In genomic region chr3:32343371-32343770, GRCm38 (mm10) we compare ENCODE assay signal across 22 mouse cellular contexts. TPM values are rescaled to one million over a fixed set of nuclear protein-coding genes. Genes with fewer than 3 reads are reported as not detected.
A peak's percentile ranks its signal among the peaks of the same experiment; 100 is the strongest.
DNase-seq lines count a peak whose midpoint lies in the region; ATAC-seq lines count a peak whose summit lies in the region.
"Had no signal": no experiment of that assay in that cellular context is flagged by ENCODE, and none has a peak within 500 bp of the region (broad histone marks: within the 10 kb centered on the region; RNA-seq: fewer than 3 reads in every experiment).

No protein-coding gene starts in this region.

- peak; percentile 49 to 61 for DNase-seq in cerebellum, postnatal 10 days
- DNase-seq in cerebellum, postnatal 4 days (ENCODE audit: low spot score in 2 of 2), result no peak
- no peak for DNase-seq in midbrain, embryonic 10.5 days (ENCODE audit: low spot score)
- peak; percentile 49 to 59 for DNase-seq in cerebellum, postnatal 25 days
- no peak for DNase-seq in urinary bladder, postnatal 10 days (ENCODE audit: low spot score)
- DNase-seq: adrenal gland, postnatal 36 days; heart, postnatal 14 days; kidney, adult 2 months; kidney, postnatal 10 days had no signal

- no peak overlapping the region for H3K4me2 ChIP-seq in hindbrain, embryonic 16.5 days (ENCODE audit: low read length)
- no peak overlapping the region for H3K4me2 ChIP-seq in hindbrain, embryonic 12.5 days (replicated peaks)
- H3K4me2 ChIP-seq in midbrain, embryonic 15.5 days, result no peak overlapping the region
- H3K4me2 ChIP-seq: embryonic facial prominence, embryonic 12.5 days; heart, embryonic 12.5 days; limb, embryonic 15.5 days; liver, embryonic 15.5 days; midbrain, embryonic 11.5 days had no signal

- H3K4me1 ChIP-seq in hindbrain, embryonic 16.5 days (ENCODE audit: control insufficient read depth, insufficient read depth, low read depth, low read length), result no peaks in the 10 kb centered on the region
- no peaks in the 10 kb centered on the region for H3K4me1 ChIP-seq in hindbrain, embryonic 12.5 days
- peaks cover 4% of the 10 kb centered on the region; the same call in 1 of the 2 replicates for H3K4me1 ChIP-seq in midbrain, embryonic 15.5 days
- H3K4me1 ChIP-seq in midbrain, embryonic 10.5 days, result no peaks in the 10 kb centered on the region
- H3K4me1 ChIP-seq: embryonic facial prominence, embryonic 12.5 days; heart, embryonic 12.5 days; limb, embryonic 15.5 days; liver, embryonic 15.5 days had no signal

- 77% methylated on average over 12 of the region's 12 CpGs for WGBS in hindbrain, embryonic 16.5 days
- 88% methylated on average over 12 of the region's 12 CpGs for WGBS in hindbrain, embryonic 12.5 days
- 83% methylated on average over 12 of the region's 12 CpGs for WGBS in midbrain, embryonic 15.5 days
- 91% methylated on average over 12 of the region's 12 CpGs for WGBS in midbrain, embryonic 10.5 days

- H3K9ac ChIP-seq in hindbrain, embryonic 16.5 days (ENCODE audit: low read depth, low read length), result no peak overlapping the region
- H3K9ac ChIP-seq in hindbrain, embryonic 12.5 days, result no peak overlapping the region
- H3K9ac ChIP-seq in midbrain, embryonic 15.5 days, result no peak overlapping the region
- H3K9ac ChIP-seq: embryonic facial prominence, embryonic 12.5 days; heart, embryonic 12.5 days; limb, embryonic 15.5 days; liver, embryonic 15.5 days had no signal

- no peak overlapping the region for H3K4me3 ChIP-seq in hindbrain, embryonic 16.5 days (ENCODE audit: low read length)
- H3K4me3 ChIP-seq in hindbrain, embryonic 12.5 days, result no peak overlapping the region
- no peak overlapping the region for H3K4me3 ChIP-seq in midbrain, embryonic 15.5 days
- no peak overlapping the region for H3K4me3 ChIP-seq in midbrain, embryonic 10.5 days
- H3K4me3 ChIP-seq: embryonic facial prominence, embryonic 12.5 days; erythroblast, embryonic 14.5 days; heart, embryonic 12.5 days; limb, embryonic 15.5 days; liver, embryonic 15.5 days had no signal

- H3K9me3 ChIP-seq in hindbrain, embryonic 16.5 days (ENCODE audit: control insufficient read depth, low read length), result no peaks in the 10 kb centered on the region
- H3K9me3 ChIP-seq in hindbrain, embryonic 12.5 days (replicated peaks), result no peaks in the 10 kb centered on the region
- H3K9me3 ChIP-seq in midbrain, embryonic 15.5 days, result no peaks in the 10 kb centered on the region
- no peaks in the 10 kb centered on the region for H3K9me3 ChIP-seq in midbrain, embryonic 10.5 days (replicated peaks)
- H3K9me3 ChIP-seq: embryonic facial prominence, embryonic 12.5 days; heart, embryonic 12.5 days; limb, embryonic 15.5 days; liver, embryonic 15.5 days had no signal

- H3K36me3 ChIP-seq in hindbrain, embryonic 16.5 days (ENCODE audit: control insufficient read depth, insufficient read depth, low read length), result peaks cover 10% of the 10 kb centered on the region; the same call in 1 of the 2 replicates
- peaks cover 41% of the 10 kb centered on the region for H3K36me3 ChIP-seq in hindbrain, embryonic 12.5 days
- H3K36me3 ChIP-seq in midbrain, embryonic 15.5 days (replicated peaks), result peaks cover 23% of the 10 kb centered on the region; the same call in 1 of the 2 replicates
- H3K36me3 ChIP-seq in midbrain, embryonic 10.5 days, result peaks cover 50% of the 10 kb centered on the region
- H3K36me3 ChIP-seq: liver, embryonic 15.5 days had no signal

- no peak overlapping the region for H3K27ac ChIP-seq in hindbrain, embryonic 16.5 days (ENCODE audit: low read depth, low read length)
- H3K27ac ChIP-seq in hindbrain, embryonic 12.5 days, result no peak overlapping the region
- 0 out of 2 replicates have a peak overlapping the region, but pooled peaks have one; percentile 4 for H3K27ac ChIP-seq in midbrain, embryonic 15.5 days
- no peak overlapping the region for H3K27ac ChIP-seq in midbrain, embryonic 10.5 days (replicated peaks)
- H3K27ac ChIP-seq: embryonic facial prominence, embryonic 12.5 days; limb, embryonic 15.5 days; liver, embryonic 15.5 days; macrophage had no signal

- peak; percentile 76 for ATAC-seq in hindbrain, embryonic 16.5 days
- no peak for ATAC-seq in hindbrain, embryonic 12.5 days (ENCODE audit: low FRiP score)
- ATAC-seq in midbrain, embryonic 15.5 days (replicated peaks), result peak; percentile 30; the same call in 1 of the 2 replicates
- ATAC-seq: forebrain, embryonic 14.5 days; inflammation-experienced regulatory T-cells, adult 6 months had no signal

- no peaks in the 10 kb centered on the region for H3K27me3 ChIP-seq in hindbrain, embryonic 16.5 days (replicated peaks; ENCODE audit: control insufficient read depth, insufficient read depth, low read length)
- no peaks in the 10 kb centered on the region for H3K27me3 ChIP-seq in hindbrain, embryonic 12.5 days
- no peaks in the 10 kb centered on the region for H3K27me3 ChIP-seq in midbrain, embryonic 15.5 days (replicated peaks)
- no peaks in the 10 kb centered on the region for H3K27me3 ChIP-seq in midbrain, embryonic 10.5 days (ENCODE audit: low read depth, poor library complexity, severe bottlenecking)
- H3K27me3 ChIP-seq: CH12.LX; embryonic facial prominence, embryonic 12.5 days; heart, embryonic 12.5 days; limb, embryonic 15.5 days; liver, embryonic 15.5 days had no signal

RNA-seq across cellular contexts. Expression of gene Zmat3, which starts 22.4 kb away (rescaled TPM):
- 7.5 and 7.6 TPM in 2 replicates for polyA plus RNA-seq in hindbrain, embryonic 16.5 days (2015; fragmentation: Nextera tagmentation; extraction: Ambion mirVana)
- polyA plus RNA-seq in hindbrain, embryonic 12.5 days (2016; fragmentation: Nextera tagmentation; extraction: Ambion mirVana), result 9.4 and 10.1 TPM in 2 replicates
- 7.0 and 8.0 TPM in 2 replicates for polyA plus RNA-seq in midbrain, embryonic 15.5 days (2015; fragmentation: Nextera tagmentation; extraction: Ambion mirVana)
- 7.5 and 8.2 TPM in 2 replicates for polyA plus RNA-seq in midbrain, embryonic 10.5 days (2016; fragmentation: Nextera tagmentation; extraction: Ambion mirVana)

RNA-seq across cellular contexts. Expression of gene Pik3ca, which starts 54.1 kb away (rescaled TPM):
- polyA plus RNA-seq in hindbrain, embryonic 16.5 days (2015; fragmentation: Nextera tagmentation; extraction: Ambion mirVana), result 11.1 and 11.9 TPM in 2 replicates
- 12.7 and 14.2 TPM in 2 replicates for polyA plus RNA-seq in hindbrain, embryonic 12.5 days (2016; fragmentation: Nextera tagmentation; extraction: Ambion mirVana)
- polyA plus RNA-seq in midbrain, embryonic 15.5 days (2015; fragmentation: Nextera tagmentation; extraction: Ambion mirVana), result 12.8 and 13.6 TPM in 2 replicates
- polyA plus RNA-seq in midbrain, embryonic 10.5 days (2016; fragmentation: Nextera tagmentation; extraction: Ambion mirVana), result 6.1 and 6.6 TPM in 2 replicates

Comparison
In these comparisons a context has a peak if more than half of its experiments do, and no peak if none do; other contexts are left out.
1. DNase-seq: peak in cerebellum, postnatal 10 days (2 of 2) and cerebellum, postnatal 25 days (2 of 2); none in cerebellum, postnatal 4 days (0 of 2), midbrain, embryonic 10.5 days (single experiment) and urinary bladder, postnatal 10 days (single experiment).